Mouse (Mus musculus) frontal cortex, adult 2 months (tissue): Measurements from ENCODE around the gene Il17re. TPM values are rescaled to one million over a fixed set of nuclear protein-coding genes. Genes with fewer than 3 reads are reported as not detected.
A peak's percentile ranks its signal among the peaks of the same experiment; 100 is the strongest.

Experiments
- DNase-seq, 2 experiments: peaks; one replicate each; pipeline ENCODE4 v3.0.0; 2022; ENCODE audit warnings: low spot score in 1 of 2; ENCODE audit errors: extremely low spot score in 1 of 2
- polyA plus RNA-seq: library from polyadenylated mRNA; depleted of rRNA; stranded (reverse); fragments of >200 nt; gene quantifications from 2 replicates; pipeline ENCODE4 v1.2.3, GENCODE M21; 2012

Gene Il17re
- polyA plus RNA-seq, 1 experiment: 0.36 TPM

DNA sequence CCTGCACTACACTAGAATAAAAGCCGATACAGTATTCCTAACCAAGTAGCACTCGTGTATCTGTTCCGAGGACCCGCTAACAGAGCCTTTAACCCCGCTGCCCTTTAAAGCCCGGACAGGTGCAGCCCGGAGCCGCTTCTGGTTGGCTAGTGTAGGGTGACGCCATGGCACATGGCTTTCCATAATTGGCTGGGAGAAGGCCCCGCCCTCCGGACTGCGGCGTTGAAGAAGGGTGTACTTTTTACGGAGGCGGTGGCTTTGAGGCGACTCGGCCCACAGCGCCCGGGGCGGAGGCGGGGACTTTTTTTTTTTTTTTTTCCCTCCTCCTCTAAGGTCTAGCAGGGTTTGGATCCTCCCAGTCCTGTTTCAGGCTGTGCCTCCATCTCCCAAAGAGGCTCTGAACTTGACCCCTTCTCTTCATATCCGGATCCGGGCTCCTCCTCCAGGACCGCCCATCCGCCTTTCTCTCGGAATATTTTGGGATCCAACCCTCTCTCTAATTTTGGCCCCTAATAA lies 24.9 kb downstream of the Il17re start, which contains the start of gene Creld1:
Gene Creld1, plus strand, starts transcription at position 198 of the 516 bp plus-strand sequence.
- DNase-seq: peak; percentile 90 to 96

GRCm38 (mm10) chr6:113483729-113484128 lies 25.4 kb downstream of the Il17re start:
- DNase-seq: no peak

- no peak for DNase-seq
These were observed 28.9 kb downstream of the Il17re start for GRCm38 (mm10) chr6:113487125-113487576.

GRCm38 (mm10) chr6:113489410-113489809 lies 31.1 kb downstream of the Il17re start:
- DNase-seq: no peak

DNA sequence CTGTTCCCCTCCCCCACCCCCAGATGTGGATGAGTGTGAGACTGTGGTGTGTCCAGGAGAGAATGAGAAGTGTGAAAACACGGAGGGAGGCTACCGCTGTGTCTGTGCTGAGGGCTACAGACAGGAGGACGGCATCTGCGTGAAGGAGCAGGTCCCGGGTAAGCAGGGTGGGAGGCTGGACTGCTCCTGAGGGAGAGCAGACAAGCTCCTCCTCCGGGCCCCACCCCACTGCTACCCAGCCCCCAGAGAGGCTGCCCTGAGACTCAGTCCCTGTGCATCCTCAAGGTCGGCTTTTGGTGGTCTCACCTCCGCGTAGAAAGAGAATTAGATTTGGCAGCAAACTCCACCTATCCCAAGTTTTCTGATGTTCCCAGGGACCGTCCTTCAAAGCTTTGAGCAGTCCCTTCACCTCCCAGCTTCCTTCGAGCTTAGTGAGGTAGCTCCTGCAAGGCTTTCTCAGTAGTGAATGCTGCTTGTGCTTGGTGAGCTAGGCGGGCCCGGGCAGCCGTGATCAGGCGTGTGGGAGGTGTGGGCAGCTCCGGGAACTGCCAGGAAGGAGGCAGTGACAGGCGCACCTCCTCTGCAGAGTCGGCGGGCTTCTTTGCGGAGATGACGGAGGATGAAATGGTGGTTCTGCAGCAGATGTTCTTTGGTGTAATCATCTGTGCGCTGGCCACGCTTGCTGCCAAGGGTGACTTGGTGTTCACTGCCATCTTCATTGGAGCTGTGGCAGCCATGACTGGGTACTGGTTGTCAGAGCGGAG lies 34.0 kb downstream of the Il17re start:
- peak in 1 of 2 experiments; percentile 81 for DNase-seq

- peak in 1 of 2 experiments; percentile 70 for DNase-seq
These were observed 36.0 kb downstream of the Il17re start for GRCm38 (mm10) chr6:113494258-113494788.

- no peak for DNase-seq
These were observed 36.9 kb downstream of the Il17re start for GRCm38 (mm10) chr6:113495071-113495675.

DNA sequence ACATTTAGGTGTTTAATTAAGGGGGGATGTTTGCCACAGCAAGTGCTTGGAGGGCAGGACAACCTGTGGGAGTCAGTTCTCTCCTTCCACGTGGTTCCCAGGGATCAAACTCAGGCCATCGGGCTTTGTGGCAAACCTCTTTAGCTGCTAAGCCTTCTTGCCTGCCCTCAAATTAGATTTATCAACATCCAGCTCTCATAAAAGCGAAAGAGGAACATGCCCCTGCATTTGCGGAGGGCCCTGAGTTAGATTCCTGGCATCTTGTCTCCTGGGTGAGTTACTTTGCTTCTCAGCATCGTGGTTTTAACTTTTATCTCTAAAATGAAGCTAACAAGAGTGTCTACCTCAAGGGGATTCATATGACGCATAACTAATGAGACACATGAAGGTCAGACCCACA lies 41.1 kb downstream of the Il17re start:
- DNase-seq: no peak

DNA sequence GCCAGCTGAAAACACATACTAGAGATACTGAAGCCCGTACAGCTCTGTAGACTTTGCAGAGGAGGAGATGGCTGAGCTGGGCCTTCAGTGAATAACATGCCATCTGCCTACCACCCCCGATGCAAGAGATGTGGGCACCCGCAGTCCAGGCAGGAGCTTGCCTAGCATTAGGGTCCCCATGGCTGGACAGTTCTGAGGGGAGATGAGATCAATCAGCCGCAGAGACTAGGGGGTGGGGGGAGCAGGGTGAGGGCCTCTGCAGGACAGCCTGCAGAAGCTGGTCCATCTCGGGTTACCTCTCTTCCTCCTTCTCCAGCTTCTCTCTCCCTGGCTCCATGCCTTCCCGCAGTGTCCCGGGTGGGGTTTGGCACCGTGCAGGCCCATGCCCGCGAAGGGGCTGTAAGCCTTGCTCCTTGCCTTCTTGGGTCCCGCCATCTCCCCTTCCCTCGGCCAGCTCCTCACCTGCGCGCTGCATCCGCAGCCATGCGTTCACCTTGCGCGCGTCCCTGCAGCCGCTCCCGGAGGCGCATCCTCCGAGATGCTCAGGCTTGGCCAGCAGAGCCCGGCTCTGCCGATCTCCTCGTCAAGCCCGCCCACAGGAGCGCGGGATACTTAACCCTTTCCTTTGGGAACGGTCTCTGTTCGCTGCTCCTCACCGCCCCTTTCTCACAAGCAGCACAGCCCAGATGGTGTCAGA lies 43.3 kb downstream of the Il17re start, which contains the start of gene Prrt3:
Gene Prrt3, minus strand, starts transcription at position 544 of the 697 bp plus-strand sequence.
- peak in 1 of 2 experiments; percentile 81 for DNase-seq

DNA sequence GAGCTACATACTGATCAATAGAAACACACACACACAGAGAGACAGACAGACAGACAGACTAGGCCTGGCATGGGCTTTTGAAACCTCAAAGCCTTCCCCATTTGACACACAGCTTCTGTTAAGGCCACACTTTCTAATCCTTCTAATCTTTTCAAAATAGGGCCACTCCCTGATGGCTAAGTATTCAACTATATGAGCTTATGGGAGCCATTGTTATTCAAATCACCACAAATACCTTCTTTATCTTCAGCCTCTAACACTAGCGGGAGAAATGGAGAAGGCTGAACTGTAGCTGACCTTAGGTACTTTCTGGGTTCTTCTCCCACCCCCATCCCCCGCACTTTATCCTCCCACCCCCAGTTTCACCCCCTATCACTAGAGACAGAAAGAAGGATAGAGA lies 44.5 kb downstream of the Il17re start:
- DNase-seq: no peak

- no peak for DNase-seq
These were observed 47.4 kb downstream of the Il17re start for GRCm38 (mm10) chr6:113505689-113506088.

- no peak for DNase-seq
These were observed 48.8 kb downstream of the Il17re start for GRCm38 (mm10) chr6:113507130-113507529.

DNA sequence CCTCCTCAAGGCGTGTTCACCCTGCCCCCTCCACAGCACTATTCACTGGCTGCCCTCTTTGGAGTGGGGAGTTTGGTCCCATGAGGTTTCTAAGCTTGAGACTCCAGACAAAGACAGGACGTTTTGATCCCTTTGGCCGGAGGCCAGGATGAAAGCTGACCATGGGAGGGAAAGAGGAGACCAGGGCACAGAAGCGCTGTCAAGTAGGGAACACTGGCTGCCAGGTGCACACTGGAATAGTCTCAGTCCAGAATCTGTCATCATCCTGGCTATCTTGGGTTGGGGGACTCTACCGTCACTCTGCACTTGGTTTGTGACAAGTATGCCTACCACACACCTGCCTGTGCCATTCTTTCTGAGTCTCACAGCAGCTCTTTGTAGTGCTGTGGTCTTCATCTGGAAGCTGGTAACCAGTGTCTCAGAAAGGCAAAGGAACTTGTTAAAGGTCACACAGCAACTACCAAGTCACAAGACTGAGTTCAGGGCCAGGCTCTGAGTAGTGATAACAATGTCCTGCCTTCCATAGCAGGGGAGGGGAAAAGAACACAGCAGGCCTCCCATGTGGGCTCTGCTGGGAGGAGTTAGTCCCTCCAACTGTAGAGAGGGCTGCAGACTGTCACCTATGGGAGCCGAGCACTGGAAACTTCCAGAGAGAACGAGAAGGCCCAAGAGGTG lies 50.1 kb downstream of the Il17re start:
- no peak for DNase-seq

- DNase-seq: no peak
These were observed 50.6 kb downstream of the Il17re start for GRCm38 (mm10) chr6:113508947-113509280.

DNA sequence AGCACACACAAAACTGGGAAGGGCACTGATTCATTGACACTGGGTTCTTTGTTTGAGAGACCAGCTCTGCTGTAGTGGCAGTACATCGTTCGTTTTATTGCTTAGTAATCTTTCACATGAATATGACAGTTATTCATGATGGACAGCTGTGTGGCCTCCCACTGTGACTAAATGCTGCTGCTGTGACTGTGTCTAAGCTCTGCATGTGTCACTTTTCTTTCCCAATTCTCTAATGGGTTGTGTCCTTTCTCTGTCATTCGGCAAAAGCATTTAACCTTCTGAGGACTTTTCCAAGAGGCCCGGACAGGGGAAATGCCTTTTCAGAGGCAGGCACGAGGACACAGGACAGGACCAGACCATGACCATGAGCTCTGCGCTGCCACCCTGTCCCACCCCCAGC lies 55.7 kb downstream of the Il17re start:
- DNase-seq: no peak

GRCm38 (mm10) chr6:113514600-113514999 lies 56.3 kb downstream of the Il17re start:
- DNase-seq: no peak

DNA sequence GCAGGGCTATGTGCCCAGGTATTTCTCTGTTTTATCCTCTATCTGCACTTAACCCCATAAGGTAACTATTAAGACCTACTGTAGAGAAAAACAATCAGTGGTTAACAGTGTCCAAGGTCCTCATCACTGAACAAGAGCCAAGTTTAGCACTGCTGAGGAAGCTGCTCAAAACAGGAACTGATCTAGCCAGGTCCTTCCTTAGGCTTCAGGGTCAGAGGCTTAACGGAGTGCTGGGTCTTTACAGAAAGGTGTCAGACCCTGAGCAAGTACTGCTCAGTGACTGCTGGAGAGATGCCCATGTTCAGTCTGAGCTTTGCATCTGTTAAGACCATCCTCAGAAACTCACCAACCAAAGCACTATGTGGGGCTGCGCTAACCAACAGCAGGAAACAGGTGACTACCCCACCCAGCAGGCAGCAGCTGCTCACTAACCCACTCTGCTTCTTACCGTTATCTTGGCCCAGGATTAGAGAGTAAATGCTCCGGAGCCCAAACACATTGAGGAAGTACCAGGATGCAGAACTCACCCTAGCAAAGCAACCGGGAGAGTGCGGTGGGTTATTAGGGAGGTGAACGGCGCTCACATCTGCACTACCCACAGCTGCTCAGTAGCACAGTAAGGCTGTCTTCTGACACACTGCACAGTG lies 59.3 kb downstream of the Il17re start:
- no peak for DNase-seq
